Mouse (Mus musculus): ENCODE measurements around the gene Arl1.
"Not testable (repeated sequence)": the region's sequence is repeated elsewhere in the genome, so short reads cannot be mapped to it uniquely, and the experiment has no call there.

The Arl1 gene

GRCm38 (mm10) chr10:88741426-88741825 lies 10.8 kb downstream of the Arl1 start:
- in situ Hi-C loops (cut with MboI; ENCODE audit: unreplicated experiment in 2 of 2) = no loop called here

DNA sequence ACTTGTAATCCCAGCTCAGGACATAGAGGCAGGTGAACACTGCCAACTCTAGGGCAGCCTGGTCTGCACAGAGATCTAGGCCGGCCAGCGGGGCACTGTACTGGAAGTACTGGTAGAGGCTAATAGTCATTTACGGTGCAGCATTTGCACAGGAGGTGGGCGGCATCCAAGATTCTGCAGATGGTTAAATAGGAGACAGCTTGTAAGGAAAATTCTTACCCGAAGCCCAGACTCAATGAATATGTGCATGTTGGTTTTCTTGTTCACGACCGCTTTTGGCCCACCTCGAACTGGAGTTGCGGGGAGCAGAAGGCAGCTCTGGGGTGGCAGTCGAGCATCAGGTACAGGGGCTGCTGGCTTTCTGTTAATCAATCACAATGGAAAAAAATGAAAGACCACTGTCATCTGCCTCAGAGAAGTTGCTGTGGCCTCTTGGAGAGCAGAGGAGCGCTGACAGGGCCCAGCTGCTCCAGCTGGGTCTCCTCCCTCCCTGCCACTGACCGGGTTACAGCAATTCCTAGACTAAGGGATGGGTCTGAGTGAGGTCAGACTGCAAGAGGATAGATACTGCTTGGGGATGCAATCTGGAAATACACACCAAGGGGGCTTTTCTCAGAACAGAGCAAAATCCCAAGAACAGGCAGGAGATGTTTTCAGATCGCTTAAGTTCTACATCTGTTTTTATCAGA lies 31.0 kb downstream of the Arl1 start:
- in situ Hi-C loops (cut with MboI; ENCODE audit: unreplicated experiment in 2 of 2) = no loop called here

GRCm38 (mm10) chr10:88765431-88766142 lies 34.9 kb downstream of the Arl1 start:
- in situ Hi-C loops (cut with MboI; ENCODE audit: unreplicated experiment in 2 of 2) = no loop called here

DNA sequence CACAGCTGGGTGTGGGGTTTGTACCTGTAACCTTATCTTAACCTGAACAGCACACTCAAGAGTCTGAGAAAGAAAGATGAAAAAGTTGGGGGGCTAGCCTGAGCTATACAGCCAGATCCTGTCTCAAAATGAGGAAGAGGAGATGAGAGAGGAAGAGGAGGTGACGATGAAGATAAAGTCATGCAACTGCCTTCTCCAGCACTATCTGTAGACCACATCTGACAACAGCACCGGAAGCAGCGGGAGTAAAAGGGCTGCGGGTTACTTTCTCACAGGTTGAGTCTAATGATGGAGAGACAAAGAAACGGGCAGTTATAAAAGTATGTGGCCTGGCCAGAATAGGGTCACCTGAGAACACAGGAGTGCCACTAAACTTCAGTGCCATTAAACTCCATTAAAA lies 38.3 kb downstream of the Arl1 start:
- in situ Hi-C loops (cut with MboI; ENCODE audit: unreplicated experiment in 2 of 2) = no loop called here

GRCm38 (mm10) chr10:88769676-88770075 lies 39.0 kb downstream of the Arl1 start:
- in situ Hi-C loops (cut with MboI; ENCODE audit: unreplicated experiment in 2 of 2) = no loop called here

DNA sequence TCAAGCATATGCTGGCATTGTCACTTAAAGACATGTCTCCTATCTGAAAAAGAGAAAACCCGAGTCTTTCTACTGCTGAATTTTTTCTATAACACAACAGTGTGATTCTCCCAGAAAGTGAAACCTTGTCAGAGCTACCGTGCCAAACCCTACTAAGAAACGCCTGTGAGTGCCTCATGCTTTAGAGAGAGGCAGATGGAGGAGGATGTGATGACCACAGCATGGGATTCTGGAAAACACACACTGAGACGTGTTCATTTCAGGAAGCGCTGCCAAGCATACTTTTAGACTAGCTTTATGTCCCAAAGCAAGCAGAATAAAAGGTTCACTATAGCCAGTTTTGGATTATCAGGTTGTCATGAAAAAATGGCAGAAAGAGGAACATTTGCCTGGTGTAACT lies 42.3 kb downstream of the Arl1 start:
- in situ Hi-C loops (cut with MboI; ENCODE audit: unreplicated experiment in 2 of 2) = not testable (repeated sequence)

DNA sequence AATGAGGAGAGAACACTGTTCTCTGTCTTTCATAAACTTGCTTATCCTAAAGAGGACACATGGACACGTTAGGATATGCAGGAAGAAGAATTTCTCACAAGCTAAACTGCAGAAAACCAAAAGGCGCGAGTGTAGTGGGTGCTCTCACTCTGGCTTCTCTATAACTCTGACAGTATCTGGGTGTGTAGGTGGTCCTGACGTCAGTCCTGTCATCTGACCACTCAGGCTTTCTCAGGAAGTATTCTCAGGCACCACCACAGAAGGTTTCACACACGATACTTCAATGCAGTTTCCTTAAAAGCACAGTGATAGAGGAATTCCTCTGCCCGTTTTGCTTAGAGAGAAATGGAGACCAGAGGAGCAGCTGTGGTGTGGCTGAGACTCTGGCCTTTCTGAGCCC lies 45.5 kb downstream of the Arl1 start:
- in situ Hi-C loops (cut with MboI; ENCODE audit: unreplicated experiment in 2 of 2) = no loop called here

DNA sequence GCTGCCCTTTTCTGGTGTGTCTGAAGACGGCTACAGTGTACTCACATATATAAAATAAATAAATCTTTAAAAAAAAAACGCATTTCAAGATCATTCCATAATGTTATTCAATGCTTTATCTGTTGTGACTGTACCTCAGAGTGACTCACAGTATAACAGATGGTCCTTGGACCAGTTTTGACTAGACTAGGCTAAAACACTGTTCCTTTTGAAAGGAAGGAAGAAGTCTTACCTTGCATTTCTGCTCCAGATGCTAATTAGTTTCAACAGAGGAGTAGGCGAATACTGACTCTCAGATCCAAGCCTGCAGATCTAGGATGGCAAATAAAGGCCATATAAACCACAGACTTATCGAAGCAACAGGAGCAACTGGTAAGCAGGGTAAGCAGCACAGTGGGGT lies 50.1 kb downstream of the Arl1 start:
- in situ Hi-C loops (cut with MboI; ENCODE audit: unreplicated experiment in 2 of 2) = no loop called here

- in situ Hi-C loops (cut with MboI; ENCODE audit: unreplicated experiment in 2 of 2) = not testable (repeated sequence)
Measured at GRCm38 (mm10) chr10:88783135-88783534, 52.5 kb downstream of the Arl1 start.

DNA sequence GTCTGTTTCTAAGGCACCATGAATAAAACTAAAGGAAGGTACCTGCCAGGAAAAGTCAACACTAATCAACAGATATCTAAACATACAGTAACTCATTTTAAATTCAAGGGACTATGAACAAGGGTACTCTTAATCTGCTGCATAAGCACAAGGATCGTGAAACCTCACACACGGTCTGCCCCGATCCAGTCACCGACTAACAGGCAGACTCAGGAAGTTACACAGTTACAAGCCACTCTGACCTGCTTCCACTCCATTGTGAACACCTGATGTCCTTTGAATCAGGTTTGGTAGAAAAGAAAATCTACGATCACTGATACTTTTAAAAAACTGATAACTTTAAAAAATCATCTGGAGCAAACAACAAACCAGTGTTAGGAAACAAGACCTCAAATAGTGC lies 53.3 kb downstream of the Arl1 start:
- in situ Hi-C loops (cut with MboI; ENCODE audit: unreplicated experiment in 2 of 2) = no loop called here

DNA sequence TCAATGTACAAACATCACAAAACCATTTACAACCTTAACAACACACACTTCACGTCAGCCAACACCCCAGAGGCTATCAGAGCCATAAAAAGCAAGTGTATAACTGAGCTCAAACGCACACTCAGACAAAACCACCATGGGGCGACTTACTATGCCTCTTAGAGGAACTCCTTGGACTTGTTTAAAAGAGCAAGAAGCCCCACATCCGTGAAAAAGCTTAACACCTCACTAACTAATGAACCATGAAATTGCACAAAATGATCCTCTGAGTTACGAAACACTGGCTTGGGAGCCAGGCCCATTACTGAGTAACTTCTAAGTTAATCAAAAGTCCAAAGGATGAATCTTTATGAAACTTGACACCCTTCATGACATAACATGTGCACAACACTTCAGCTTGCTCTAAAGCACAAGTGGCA lies 53.9 kb downstream of the Arl1 start:
- in situ Hi-C loops (cut with MboI; ENCODE audit: unreplicated experiment in 2 of 2) = no loop called here

DNA sequence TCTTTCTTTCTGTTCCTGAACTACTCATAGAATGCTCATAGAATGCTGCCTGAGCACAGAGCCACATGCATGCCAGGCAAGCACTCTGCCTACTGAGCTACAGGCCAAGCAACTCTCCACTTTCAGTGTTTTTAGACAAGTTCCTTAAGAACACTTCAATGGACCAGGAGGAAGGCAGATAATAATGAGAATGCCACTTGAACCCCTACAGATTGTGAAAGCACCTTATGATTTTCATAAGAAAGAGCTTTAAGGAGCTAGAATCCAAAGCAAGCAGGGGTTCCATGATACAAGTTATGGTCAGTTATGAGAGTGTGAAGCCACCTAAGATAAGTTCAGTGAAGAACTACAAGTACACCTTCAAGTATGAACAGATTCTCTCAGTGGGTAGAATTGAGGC lies 63.0 kb downstream of the Arl1 start:
- in situ Hi-C loops (cut with MboI; ENCODE audit: unreplicated experiment in 2 of 2) = no loop called here

Data from v-Abl transformed pro-B cells (cell line).